Mouse (Mus musculus): Measurements from ENCODE around the gene Ccm2l.

GRCm38 (mm10) chr2:153026052-153026451, 39.7 kb upstream of the Ccm2l start:
- TF ChIP-seq CTCF (IDR thresholded peaks at IDR 0.05) (no peak), POLR2A (IDR thresholded peaks at IDR 0.05; ENCODE audit: insufficient read depth, low read depth, low read length) (no peak), EP300 (IDR thresholded peaks at IDR 0.05; ENCODE audit: insufficient read depth, low read depth, low read length) (no peak)

Measured in heart, adult 2 months (tissue).